Mouse (Mus musculus): Measurements from ENCODE around the gene Sbsn. TPM values are rescaled to one million over a fixed set of nuclear protein-coding genes. Genes with fewer than 3 reads are reported as not detected.
"Not testable (repeated sequence)": the region's sequence is repeated elsewhere in the genome, so short reads cannot be mapped to it uniquely, and the experiment has no call there.

Gene Sbsn
- polyA plus RNA-seq, 1 experiment from 2014 or later: 1.2 TPM

DNA sequence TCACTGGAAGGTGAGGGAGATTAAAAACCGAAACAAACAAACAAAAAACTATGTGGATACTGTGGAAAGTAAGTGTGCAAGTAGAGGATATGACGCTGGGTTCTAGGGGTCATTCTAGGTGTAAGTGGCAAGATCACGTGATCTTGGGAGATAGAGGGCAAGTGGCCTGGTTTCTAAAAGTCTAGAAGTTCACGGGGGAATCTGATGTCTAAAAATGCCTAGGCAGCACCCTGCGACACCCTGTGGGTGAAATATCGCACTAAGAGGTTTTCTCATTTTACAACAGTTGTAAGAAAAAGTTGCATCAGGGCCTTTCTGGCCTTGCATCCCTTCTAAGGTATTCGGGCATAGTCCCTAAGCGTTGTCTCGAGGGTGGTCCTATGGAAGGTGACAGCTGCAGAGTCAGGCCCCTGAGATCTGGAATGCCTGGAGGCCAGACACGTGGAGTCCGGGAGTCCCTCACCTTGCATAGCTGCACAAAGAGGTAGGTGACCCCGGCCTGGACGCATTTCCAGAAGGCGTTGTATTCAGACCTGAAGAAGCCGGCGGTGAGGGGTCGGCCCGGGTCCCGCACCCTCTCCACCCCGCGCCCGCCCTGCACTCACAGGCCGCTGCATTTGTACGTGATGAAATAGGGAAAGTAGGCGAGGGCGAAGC lies 22.4 kb upstream of the Sbsn start:
- Histone ChIP-seq H3K4me1 (replicated peaks) (peaks cover 18% of the 10 kb centered on the region), H3K27ac (peak overlapping the region; percentile 92)

GRCm38 (mm10) chr7:30729396-30730063 lies 21.7 kb upstream of the Sbsn start, which contains the start of gene Tmem147:
Gene Tmem147, minus strand, starts transcription at chr7:30729540.
- Histone ChIP-seq H3K27me3 (no peaks in the 10 kb centered on the region), H3K4me3 (peak within 1 kb of the TSS; percentile 67), H3K9ac (peak within 1 kb of the TSS; percentile 79), H3K36me3 (peaks cover 12% of the 10 kb centered on the region), H3K9me3 (replicated peaks) (no peaks in the 10 kb centered on the region), H3K27ac (peak within 1 kb of the TSS; percentile 92), H3K4me1 (replicated peaks) (peaks cover 18% of the 10 kb centered on the region), H3K4me2 (peak within 1 kb of the TSS; percentile 82)
- WGBS: under 1% methylated on average over 60 of the region's 60 CpGs
- peak; percentile 96 for ATAC-seq (replicated peaks; ENCODE audit: insufficient number of reproducible peaks, insufficient read depth, low FRiP score, low read depth)

More for the DNA sequence above, 22.4 kb upstream of the Sbsn start:
- Histone ChIP-seq H3K4me3 (peak overlapping the region; percentile 67), H3K4me2 (peak overlapping the region; percentile 82), H3K9me3 (replicated peaks) (no peaks in the 10 kb centered on the region), H3K36me3 (peaks cover 12% of the 10 kb centered on the region), H3K9ac (peak overlapping the region; percentile 79), H3K27me3 (no peaks in the 10 kb centered on the region)
- ATAC-seq (replicated peaks; ENCODE audit: insufficient number of reproducible peaks, insufficient read depth, low FRiP score, low read depth): peak; percentile 32
- 7% methylated on average over 26 of the region's 26 CpGs for WGBS

- not testable (repeated sequence) for H3K27me3 ChIP-seq; ATAC-seq (replicated peaks; ENCODE audit: insufficient number of reproducible peaks, insufficient read depth, low FRiP score, low read depth); H3K9me3 ChIP-seq (replicated peaks)
- H3K27ac ChIP-seq: peak overlapping the region; percentile 92
- WGBS: 14% methylated on average over 22 of the region's 22 CpGs
- H3K36me3 ChIP-seq: peaks cover 12% of the 10 kb centered on the region
- H3K9ac ChIP-seq: peak overlapping the region; percentile 79
- peaks cover 18% of the 10 kb centered on the region for H3K4me1 ChIP-seq (replicated peaks)
- H3K4me3 ChIP-seq: peak overlapping the region; percentile 67
- peak overlapping the region; percentile 82 for H3K4me2 ChIP-seq
Measured at GRCm38 (mm10) chr7:30730064-30730722, 21.1 kb upstream of the Sbsn start.

- ATAC-seq (replicated peaks; ENCODE audit: insufficient number of reproducible peaks, insufficient read depth, low FRiP score, low read depth): no peak
- H3K36me3 ChIP-seq: peaks cover 11% of the 10 kb centered on the region
- 84% methylated on average over 3 of the region's 3 CpGs for WGBS
Measured at GRCm38 (mm10) chr7:30736211-30736610, 15.1 kb upstream of the Sbsn start.

DNA sequence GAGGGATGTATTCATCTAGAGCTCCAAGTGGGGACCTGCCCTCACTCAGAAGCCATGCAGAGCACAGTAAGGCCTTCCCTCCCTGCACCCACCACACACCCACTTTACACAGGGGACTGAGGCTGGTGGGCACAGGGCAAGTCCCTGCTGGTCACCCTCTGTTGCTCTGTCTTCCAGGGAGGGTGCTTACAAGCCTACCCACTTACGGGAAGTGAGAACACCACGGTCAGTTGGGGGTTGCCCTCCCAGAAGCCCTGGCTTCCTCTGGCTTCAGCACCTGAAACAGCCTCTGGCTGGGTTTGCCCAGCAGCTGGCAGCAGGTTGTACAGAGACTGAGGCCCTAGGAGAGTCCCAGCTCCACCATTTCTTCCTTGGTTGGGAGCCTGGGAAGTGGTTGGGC lies 8.7 kb upstream of the Sbsn start:
- WGBS: 75% methylated on average over 2 of the region's 2 CpGs

More at GRCm38 (mm10) chr7:30736211-30736610, 15.1 kb upstream of the Sbsn start:
- Histone ChIP-seq H3K27ac (no peak overlapping the region), H3K9me3 (replicated peaks) (no peaks in the 10 kb centered on the region), H3K27me3 (no peaks in the 10 kb centered on the region), H3K4me2 (no peak overlapping the region), H3K4me3 (no peak overlapping the region), H3K4me1 (replicated peaks) (no peaks in the 10 kb centered on the region), H3K9ac (no peak overlapping the region)

DNA sequence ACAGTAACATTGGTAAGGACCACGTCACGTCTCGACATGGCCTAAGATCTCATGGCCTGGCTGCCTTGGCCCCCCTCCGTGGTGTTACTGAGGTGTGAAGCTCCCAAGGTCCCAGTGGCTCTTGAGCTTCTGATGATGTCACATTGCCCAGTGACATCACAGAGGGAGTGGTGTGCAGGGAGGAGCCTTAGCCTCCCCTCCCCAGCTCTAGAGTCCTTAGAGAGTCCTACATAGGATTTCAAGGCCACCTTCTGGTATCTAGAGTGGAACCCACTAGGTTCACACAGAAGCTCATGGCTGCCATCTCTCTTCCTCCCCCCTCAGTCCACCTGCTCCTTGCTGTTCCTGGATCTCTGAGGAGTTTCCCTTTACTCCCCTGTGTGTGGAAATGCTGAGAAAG lies 7.7 kb upstream of the Sbsn start, which contains the start of gene Gapdhs:
TSS of gene Gapdhs (minus strand) at position 65 of the 400 bp plus-strand sequence.
- H3K36me3 ChIP-seq; H3K4me3 ChIP-seq; H3K27ac ChIP-seq; H3K4me2 ChIP-seq; ATAC-seq (replicated peaks; ENCODE audit: insufficient number of reproducible peaks, insufficient read depth, low FRiP score, low read depth); H3K27me3 ChIP-seq; H3K9me3 ChIP-seq (replicated peaks); H3K9ac ChIP-seq; H3K4me1 ChIP-seq (replicated peaks): not testable (repeated sequence)
- 79% methylated on average over 1 of the region's 4 CpGs for WGBS

More for the DNA sequence above, 8.7 kb upstream of the Sbsn start:
- H3K4me2 ChIP-seq; H3K27ac ChIP-seq; H3K27me3 ChIP-seq; H3K9ac ChIP-seq; H3K36me3 ChIP-seq; ATAC-seq (replicated peaks; ENCODE audit: insufficient number of reproducible peaks, insufficient read depth, low FRiP score, low read depth); H3K4me3 ChIP-seq; H3K4me1 ChIP-seq (replicated peaks); H3K9me3 ChIP-seq (replicated peaks): not testable (repeated sequence)

DNA sequence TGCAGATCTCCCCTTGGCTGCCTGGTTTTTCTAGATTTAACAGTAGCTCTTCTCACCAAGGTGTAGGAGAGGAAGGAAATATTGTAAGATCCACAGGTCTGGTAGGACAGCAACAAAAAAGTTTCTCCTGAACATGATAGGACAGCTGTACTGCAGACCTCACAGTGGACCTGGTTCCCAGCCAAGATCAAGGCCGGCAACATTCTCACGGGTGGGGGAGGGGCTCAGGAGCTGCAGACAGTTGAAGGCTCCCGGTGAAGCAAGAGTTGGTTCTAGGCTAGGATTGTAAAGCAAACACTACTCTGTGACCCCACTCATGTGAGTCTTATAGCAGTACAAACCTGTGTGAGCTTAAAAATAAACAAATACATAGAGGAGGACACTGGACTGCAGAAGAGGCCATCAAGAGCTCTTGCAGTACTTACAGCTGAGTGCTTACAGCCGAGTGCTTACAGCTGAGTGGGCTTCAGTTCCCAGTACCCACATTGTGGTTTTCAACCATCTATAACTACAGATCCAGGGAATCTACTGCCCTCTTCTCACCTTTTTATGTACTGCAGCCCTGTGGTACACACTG lies 7.2 kb upstream of the Sbsn start:
- peaks cover 9% of the 10 kb centered on the region for H3K4me1 ChIP-seq (replicated peaks)
- H3K36me3 ChIP-seq: no peaks in the 10 kb centered on the region
- H3K27me3 ChIP-seq: no peaks in the 10 kb centered on the region
- no peaks in the 10 kb centered on the region for H3K9me3 ChIP-seq (replicated peaks)
- no peak overlapping the region for H3K9ac ChIP-seq
- WGBS: 22% methylated on average over 4 of the region's 4 CpGs
- no peak overlapping the region for H3K4me2 ChIP-seq
- H3K27ac ChIP-seq: no peak overlapping the region
- 0 out of 2 replicates have a peak, but pooled peaks have one; percentile 41 for ATAC-seq (replicated peaks; ENCODE audit: insufficient number of reproducible peaks, insufficient read depth, low FRiP score, low read depth)
- H3K4me3 ChIP-seq: no peak overlapping the region

- WGBS: 80% methylated on average over 7 of the region's 7 CpGs
- H3K27ac ChIP-seq: no peak overlapping the region
Measured at GRCm38 (mm10) chr7:30747525-30748204, 3.6 kb upstream of the Sbsn start.

GRCm38 (mm10) chr7:30749824-30750606 lies 1.3 kb upstream of the Sbsn start:
- Histone ChIP-seq H3K4me1 (replicated peaks) (no peaks in the 10 kb centered on the region), H3K4me2 (no peak overlapping the region), H3K27ac (no peak overlapping the region), H3K4me3 (no peak overlapping the region), H3K9me3 (replicated peaks) (peaks cover 5% of the 10 kb centered on the region), H3K27me3 (no peaks in the 10 kb centered on the region), H3K36me3 (peaks cover 4% of the 10 kb centered on the region), H3K9ac (no peak overlapping the region)
- 71% methylated on average over 13 of the region's 13 CpGs for WGBS
- no peak for ATAC-seq (replicated peaks; ENCODE audit: insufficient number of reproducible peaks, insufficient read depth, low FRiP score, low read depth)

More at GRCm38 (mm10) chr7:30747525-30748204, 3.6 kb upstream of the Sbsn start:
- Histone ChIP-seq H3K9ac (no peak overlapping the region), H3K36me3 (no peaks in the 10 kb centered on the region), H3K27me3 (no peaks in the 10 kb centered on the region), H3K9me3 (replicated peaks) (no peaks in the 10 kb centered on the region), H3K4me1 (replicated peaks) (peaks cover 9% of the 10 kb centered on the region), H3K4me2 (no peak overlapping the region), H3K4me3 (no peak overlapping the region)
- ATAC-seq (replicated peaks; ENCODE audit: insufficient number of reproducible peaks, insufficient read depth, low FRiP score, low read depth): no peak

DNA sequence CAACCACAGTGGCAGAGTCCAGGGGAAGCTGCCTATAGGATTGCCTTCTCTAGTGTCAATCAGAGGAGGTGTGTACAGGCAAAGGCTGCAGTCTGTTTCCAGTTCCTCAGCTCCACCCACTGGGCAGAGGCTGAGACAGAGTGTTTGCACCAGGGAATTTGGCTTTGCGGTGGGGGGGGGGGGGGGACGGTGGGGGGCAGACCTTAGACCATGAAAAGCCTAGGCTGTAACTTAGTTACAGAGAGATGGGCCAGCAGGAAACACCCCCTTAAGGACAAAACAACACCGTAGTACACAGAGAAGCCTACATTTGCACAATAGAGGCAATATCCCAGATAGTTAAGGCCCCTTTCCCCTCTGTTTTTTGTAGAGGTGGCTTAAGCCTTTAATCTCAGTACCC lies 5.7 kb downstream of the Sbsn start:
- Histone ChIP-seq H3K27me3 (no peaks in the 10 kb centered on the region), H3K27ac (no peak overlapping the region), H3K4me2 (no peak overlapping the region), H3K4me1 (replicated peaks) (no peaks in the 10 kb centered on the region; the same call in 1 of the 2 replicates), H3K9me3 (replicated peaks) (peaks cover 7% of the 10 kb centered on the region), H3K4me3 (no peak overlapping the region), H3K9ac (no peak overlapping the region), H3K36me3 (peaks cover 10% of the 10 kb centered on the region)
- ATAC-seq (replicated peaks; ENCODE audit: insufficient number of reproducible peaks, insufficient read depth, low FRiP score, low read depth): no peak
- 74% methylated on average over 2 of the region's 3 CpGs for WGBS

All from heart, embryonic 15.5 days (tissue).